Mouse (Mus musculus) heart, postnatal 10 days (tissue): ENCODE data around the gene Gstt2. TPM values are rescaled to one million over a fixed set of nuclear protein-coding genes. Genes with fewer than 3 reads are reported as not detected.

Experiments
- DNase-seq, 2 experiments: peaks; one replicate each; pipeline ENCODE4 v3.0.0; 2021
- intact Hi-C: fragments of 180-260 bp; cut with DNase I; formaldehyde crosslinking; loops from one replicate; pipeline ENCODE4 v1.15.1; 2025
- total RNA-seq, 2 experiments: library from RNA; stranded (reverse); gene quantifications; 2 replicates each; pipeline ENCODE4 v1.2.3; 2021

Gene Gstt2
- total RNA-seq, 2 experiments from 2014 or later, result 10.1 to 12.7 TPM

- intact Hi-C loops, result no loop called here
- no peak for DNase-seq
These were observed 51.8 kb downstream of the Gstt2 start for GRCm38 (mm10) chr10:75785442-75785841.

Other genes starting within 250 kb of the Gstt2 start
- gene Ggt5, start 248.1 kb downstream of the Gstt2 start, total RNA-seq, result 1 to 10 TPM; 6.8 to 8.7 TPM
- gene Susd2, start 193.4 kb downstream of the Gstt2 start, total RNA-seq, result 1 to 10 TPM; 2.8 to 3.4 TPM
- gene Cabin1, start 73.1 kb downstream of the Gstt2 start, total RNA-seq, result 10 to 100 TPM; 26.0 to 33.6 TPM
- gene Ddt, start 64.0 kb downstream of the Gstt2 start, total RNA-seq, result 10 to 100 TPM; 29.6 to 49.2 TPM
- not detected for gene Gm20441, start 56.5 kb downstream of the Gstt2 start, total RNA-seq
- gene Gstt3, start 56.0 kb downstream of the Gstt2 start, total RNA-seq, result 1 to 10 TPM; 1.9 to 3.0 TPM
- gene Gstt1, start 38.8 kb downstream of the Gstt2 start, total RNA-seq, result 1 to 10 TPM; 5.9 to 7.9 TPM
- gene Gstt4, start 14.9 kb downstream of the Gstt2 start, total RNA-seq, result not detected
- gene Mif, start 22.8 kb upstream of the Gstt2 start, total RNA-seq, result 100 to 1,000 TPM; 321 to 324 TPM
- under 1 TPM in 1 of 2 experiments, not detected in 1; 0.48 TPM for gene Derl3, start 56.0 kb upstream of the Gstt2 start, total RNA-seq
- 10 to 100 TPM; 41.3 to 44.8 TPM for gene Smarcb1, start 84.2 kb upstream of the Gstt2 start, total RNA-seq
- gene Chchd10, start 95.7 kb upstream of the Gstt2 start, total RNA-seq, result 1,000 to 10,000 TPM; 1,157 to 1,242 TPM
- gene Mmp11, start 99.1 kb upstream of the Gstt2 start, total RNA-seq, result 1 to 10 TPM; 8.6 to 9.9 TPM
- gene Gm867, start 103.2 kb upstream of the Gstt2 start, total RNA-seq, result not detected
- under 1 TPM in 1 of 2 experiments, not detected in 1; 0.53 TPM for gene Vpreb3, start 105.6 kb upstream of the Gstt2 start, total RNA-seq
- gene Gm5134, start 117.1 kb upstream of the Gstt2 start, total RNA-seq, result not detected
- 1 to 10 TPM; 9.8 to 9.9 TPM for gene Zfp280b, start 195.2 kb upstream of the Gstt2 start, total RNA-seq